Mouse (Mus musculus): ENCODE data around the gene Brd2.

DNA sequence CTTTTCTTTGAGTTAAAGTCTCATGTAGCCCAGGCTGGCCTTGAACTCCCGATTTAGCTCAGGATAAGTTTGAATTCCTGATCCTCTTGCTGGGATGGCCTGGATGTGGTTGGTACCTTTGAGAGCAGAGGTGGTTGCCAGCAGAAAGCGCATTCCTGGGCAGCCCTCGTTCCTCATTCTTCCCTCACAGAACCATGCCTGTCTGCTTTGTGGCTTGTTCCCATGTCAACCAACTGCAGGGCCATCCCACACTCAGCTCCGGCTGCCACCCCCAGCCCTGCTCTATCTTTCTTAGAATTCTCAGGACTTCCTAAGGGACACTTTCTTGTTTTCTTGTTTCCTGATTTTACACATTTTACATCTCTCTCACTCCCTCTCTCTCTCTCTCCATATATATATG, 19.0 kb upstream of the Brd2 start:
- no peak for TF ChIP-seq CTCF (IDR thresholded peaks at IDR 0.05; ENCODE audit: borderline replicate concordance, insufficient read depth, low read depth, low read length)
- no peak for TF ChIP-seq POLR2A (IDR thresholded peaks at IDR 0.05; ENCODE audit: borderline replicate concordance, insufficient read depth, low read length)
